Mouse (Mus musculus) liver, adult 2 months (tissue): ENCODE measurements around the gene 4930402H24Rik.

ENCODE experiments used
- CTCF ChIP-seq: fragments of 200-500 bp; IDR thresholded peaks from 2 replicates; pipeline ENCODE4 v1.5.1; 2011; ENCODE audit warnings: low read depth, low read length, control low read depth
- POLR2A ChIP-seq: fragments of 200-500 bp; IDR thresholded peaks from 2 replicates; pipeline ENCODE4 v1.6.1; 2011; ENCODE audit warnings: low read length, control low read depth; ENCODE audit not compliant: insufficient read depth; ENCODE audit errors: extremely low read depth

DNA sequence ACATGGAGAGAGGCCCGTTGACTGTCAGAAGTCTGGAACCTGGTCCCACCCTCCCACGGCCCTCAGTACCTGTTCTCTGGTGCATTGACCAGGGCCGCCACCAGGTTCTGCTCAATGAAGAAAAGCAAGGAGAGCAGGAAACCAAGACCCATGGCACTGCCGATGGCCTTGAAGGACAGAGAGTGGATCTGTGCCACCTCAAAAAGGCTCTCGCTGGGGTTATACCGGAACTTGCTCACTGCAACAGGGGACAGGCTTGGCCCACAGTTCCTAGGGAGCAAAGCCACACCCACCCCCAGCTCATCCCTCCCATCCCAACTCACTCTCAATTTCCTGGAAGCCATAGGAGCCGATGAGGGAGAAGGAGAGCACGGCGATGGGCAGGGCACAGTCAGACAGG lies 220.8 kb downstream of the 4930402H24Rik start:
- TF ChIP-seq POLR2A (no peak), CTCF (no peak)
